Mouse (Mus musculus) C2C12 (cell line): ENCODE measurements around the gene Tas2r118.

ENCODE experiments used
- CEBPB ChIP-seq: IDR thresholded peaks from one replicate; pipeline ENCODE4 v1.6.1; 2011; ENCODE audit warnings: low read depth, mild to moderate bottlenecking, control low read depth, moderate library complexity
- CTCF ChIP-seq: IDR thresholded peaks from one replicate; pipeline ENCODE4 v1.5.1; 2011; ENCODE audit not compliant: control insufficient read depth, insufficient read depth, insufficient read length
- FOSL1 ChIP-seq: IDR thresholded peaks from one replicate; pipeline ENCODE4 v1.8.0; 2011; ENCODE audit warnings: mild to moderate bottlenecking, low read length; ENCODE audit not compliant: poor library complexity, insufficient read depth, severe bottlenecking
- MYOD1 ChIP-seq: IDR thresholded peaks from one replicate; pipeline ENCODE4 v1.6.1; 2011; ENCODE audit warnings: low read depth; ENCODE audit not compliant: control insufficient read depth, insufficient read length
- MYOG ChIP-seq: IDR thresholded peaks from one replicate; pipeline ENCODE4 v1.6.1; 2011; ENCODE audit not compliant: control insufficient read depth, insufficient read length; ENCODE audit errors: extremely low read depth
- USF1 ChIP-seq: IDR thresholded peaks from one replicate; pipeline ENCODE4 v1.6.1; 2011; ENCODE audit warnings: low read depth, mild to moderate bottlenecking, control low read depth, moderate library complexity

- TF ChIP-seq CTCF (no peak), MYOD1 (no peak), USF1 (no peak), MYOG (no peak), CEBPB (no peak), FOSL1 (no peak)
Observed at GRCm38 (mm10) chr6:23969960-23970359, at the start of gene Tas2r118.
